Mouse (Mus musculus): Measurements from ENCODE around the gene Olfr796. TPM values are rescaled to one million over a fixed set of nuclear protein-coding genes. Genes with fewer than 3 reads are reported as not detected.

Olfr796 gene
- polyA plus RNA-seq, 1 experiment from 2014 or later, result not detected

DNA sequence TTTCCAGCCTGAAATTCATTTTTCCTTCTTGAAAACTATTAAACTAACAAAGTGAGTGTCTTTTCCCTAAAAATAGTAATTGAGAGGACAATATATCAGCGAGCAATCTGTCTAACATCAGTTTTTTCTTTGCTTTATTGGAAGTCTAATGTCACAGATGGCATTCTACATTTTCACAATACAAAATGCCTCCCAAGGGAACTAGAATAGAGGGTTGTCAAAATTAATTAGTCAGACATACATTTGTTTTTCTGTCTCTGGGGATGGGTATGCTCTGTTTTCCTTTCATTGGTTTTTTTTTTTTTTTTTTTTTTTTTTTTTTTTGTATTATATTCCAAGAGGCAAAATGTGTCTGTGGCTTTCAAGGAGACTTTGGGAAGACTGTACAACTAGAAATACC is 35.3 kb downstream of the Olfr796 start:
- Histone ChIP-seq H3K4me2 (replicated peaks; ENCODE audit: low read depth, low read length) (no peak overlapping the region), H3K27ac (ENCODE audit: low read length) (no peak overlapping the region), H3K9ac (replicated peaks; ENCODE audit: low read depth) (no peak overlapping the region), H3K4me1 (ENCODE audit: insufficient read depth, low read depth, low read length) (no peaks in the 10 kb centered on the region), H3K9me3 (ENCODE audit: low read length) (no peaks in the 10 kb centered on the region), H3K4me3 (ENCODE audit: low read depth, low read length) (no peak overlapping the region), H3K27me3 (replicated peaks; ENCODE audit: insufficient read depth, low read length) (no peaks in the 10 kb centered on the region), H3K36me3 (ENCODE audit: insufficient read depth, low read length) (no peaks in the 10 kb centered on the region)
- DNase-seq (ENCODE audit: low spot score), result no peak
- TF ChIP-seq CTCF (IDR thresholded peaks at IDR 0.05) (no peak), EP300 (IDR thresholded peaks at IDR 0.05) (no peak)
- no peak for ATAC-seq
- 49% methylated on average over 1 of the region's 1 CpGs for WGBS

DNA sequence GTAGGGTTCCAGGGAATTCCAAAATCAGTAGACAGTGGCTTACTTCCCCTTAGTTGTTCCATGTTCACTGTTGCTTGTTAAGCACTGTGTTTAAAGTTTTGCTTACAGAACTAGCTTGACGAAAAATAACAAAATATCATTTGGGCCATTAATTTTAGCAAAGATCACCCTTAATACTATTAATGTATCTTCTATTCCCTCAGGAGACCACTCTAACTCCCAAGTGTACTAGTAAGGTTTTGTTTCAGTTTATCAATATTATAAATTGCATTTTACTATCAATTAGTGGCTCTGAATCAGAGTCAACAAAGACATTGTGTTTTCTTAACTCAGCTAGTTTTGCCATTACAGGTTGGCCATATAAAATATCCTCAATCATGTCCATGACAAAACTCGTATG is 45.0 kb downstream of the Olfr796 start, which contains the start of gene Olfr794:
Gene Olfr794, plus strand, starts transcription at position 301 of the 400 bp plus-strand sequence.
- no peak for ATAC-seq
- WGBS, result 52% methylated on average over 2 of the region's 2 CpGs
- TF ChIP-seq EP300 (IDR thresholded peaks at IDR 0.05) (no peak), CTCF (IDR thresholded peaks at IDR 0.05) (no peak)

More for the DNA sequence above, 45.0 kb downstream of the Olfr796 start, which contains the start of gene Olfr794:
- H3K4me2 ChIP-seq (replicated peaks; ENCODE audit: low read depth, low read length), result no peak within 1 kb of the TSS
- no peak within 1 kb of the TSS for H3K9ac ChIP-seq (replicated peaks; ENCODE audit: low read depth)
- DNase-seq (ENCODE audit: low spot score), result no peak
- H3K4me3 ChIP-seq (ENCODE audit: low read depth, low read length), result no peak within 1 kb of the TSS
- no peaks in the 10 kb centered on the region for H3K9me3 ChIP-seq (ENCODE audit: low read length)
- H3K4me1 ChIP-seq (ENCODE audit: insufficient read depth, low read depth, low read length), result no peaks in the 10 kb centered on the region
- no peaks in the 10 kb centered on the region for H3K36me3 ChIP-seq (ENCODE audit: insufficient read depth, low read length)
- no peaks in the 10 kb centered on the region for H3K27me3 ChIP-seq (replicated peaks; ENCODE audit: insufficient read depth, low read length)
- no peak within 1 kb of the TSS for H3K27ac ChIP-seq (ENCODE audit: low read length)

Small RNA genes lying within 50 kb of the gene (microRNA-seq; reads per million reads assigned to microRNA genes)
- gene Gm23252, result not detected

Other genes starting within 250 kb of the Olfr796 start
- not detected in 2 replicates for gene Olfr784, start 228.5 kb downstream of the Olfr796 start, polyA plus RNA-seq (2015; fragmentation: Nextera tagmentation; extraction: Ambion mirVana)
- not detected in 2 replicates for gene Olfr785, start 207.1 kb downstream of the Olfr796 start, polyA plus RNA-seq (2015; fragmentation: Nextera tagmentation; extraction: Ambion mirVana)
- gene Olfr786, start 185.3 kb downstream of the Olfr796 start, polyA plus RNA-seq (2015; fragmentation: Nextera tagmentation; extraction: Ambion mirVana), result not detected in 2 replicates
- gene Olfr787, start 150.7 kb downstream of the Olfr796 start, polyA plus RNA-seq (2015; fragmentation: Nextera tagmentation; extraction: Ambion mirVana), result not detected in 2 replicates
- gene Olfr788, start 141.6 kb downstream of the Olfr796 start, polyA plus RNA-seq (2015; fragmentation: Nextera tagmentation; extraction: Ambion mirVana), result not detected in 2 replicates
- not detected in 2 replicates for gene Olfr789, start 127.8 kb downstream of the Olfr796 start, polyA plus RNA-seq (2015; fragmentation: Nextera tagmentation; extraction: Ambion mirVana)
- gene Olfr790, start 114.1 kb downstream of the Olfr796 start, polyA plus RNA-seq (2015; fragmentation: Nextera tagmentation; extraction: Ambion mirVana), result not detected in 2 replicates
- not detected in 2 replicates for gene Olfr791, start 90.8 kb downstream of the Olfr796 start, polyA plus RNA-seq (2015; fragmentation: Nextera tagmentation; extraction: Ambion mirVana)
- gene Olfr792, start 73.4 kb downstream of the Olfr796 start, polyA plus RNA-seq (2015; fragmentation: Nextera tagmentation; extraction: Ambion mirVana), result not detected in 2 replicates
- gene Olfr794, start 44.9 kb downstream of the Olfr796 start, polyA plus RNA-seq (2015; fragmentation: Nextera tagmentation; extraction: Ambion mirVana), result not detected in 2 replicates
- not detected in 2 replicates for gene Olfr798, start 15.4 kb upstream of the Olfr796 start, polyA plus RNA-seq (2015; fragmentation: Nextera tagmentation; extraction: Ambion mirVana)
- not detected in 2 replicates for gene Olfr799, start 24.9 kb upstream of the Olfr796 start, polyA plus RNA-seq (2015; fragmentation: Nextera tagmentation; extraction: Ambion mirVana)
- not detected in 2 replicates for gene Olfr800, start 45.1 kb upstream of the Olfr796 start, polyA plus RNA-seq (2015; fragmentation: Nextera tagmentation; extraction: Ambion mirVana)
- gene Olfr801, start 61.3 kb upstream of the Olfr796 start, polyA plus RNA-seq (2015; fragmentation: Nextera tagmentation; extraction: Ambion mirVana), result not detected in 2 replicates
- gene Olfr802, start 75.6 kb upstream of the Olfr796 start, polyA plus RNA-seq (2015; fragmentation: Nextera tagmentation; extraction: Ambion mirVana), result not detected in 2 replicates
- gene Olfr803, start 81.7 kb upstream of the Olfr796 start, polyA plus RNA-seq (2015; fragmentation: Nextera tagmentation; extraction: Ambion mirVana), result not detected in 2 replicates
- gene Olfr804, start 90.6 kb upstream of the Olfr796 start, polyA plus RNA-seq (2015; fragmentation: Nextera tagmentation; extraction: Ambion mirVana), result not detected in 2 replicates
- not detected in 2 replicates for gene Olfr805, start 116.8 kb upstream of the Olfr796 start, polyA plus RNA-seq (2015; fragmentation: Nextera tagmentation; extraction: Ambion mirVana)
- gene Olfr806, start 129.4 kb upstream of the Olfr796 start, polyA plus RNA-seq (2015; fragmentation: Nextera tagmentation; extraction: Ambion mirVana), result not detected in 2 replicates
- not detected in 2 replicates for gene Olfr807, start 145.2 kb upstream of the Olfr796 start, polyA plus RNA-seq (2015; fragmentation: Nextera tagmentation; extraction: Ambion mirVana)
- not detected in 2 replicates for gene Olfr808, start 152.9 kb upstream of the Olfr796 start, polyA plus RNA-seq (2015; fragmentation: Nextera tagmentation; extraction: Ambion mirVana)
- gene Olfr809, start 162.1 kb upstream of the Olfr796 start, polyA plus RNA-seq (2015; fragmentation: Nextera tagmentation; extraction: Ambion mirVana), result not detected in 2 replicates
- not detected in 2 replicates for gene Olfr810, start 182.3 kb upstream of the Olfr796 start, polyA plus RNA-seq (2015; fragmentation: Nextera tagmentation; extraction: Ambion mirVana)
- gene Olfr811, start 191.8 kb upstream of the Olfr796 start, polyA plus RNA-seq (2015; fragmentation: Nextera tagmentation; extraction: Ambion mirVana), result not detected in 2 replicates
- gene Olfr812, start 233.5 kb upstream of the Olfr796 start, polyA plus RNA-seq (2015; fragmentation: Nextera tagmentation; extraction: Ambion mirVana), result not detected in 2 replicates
- not detected in 2 replicates for gene Olfr813, start 242.8 kb upstream of the Olfr796 start, polyA plus RNA-seq (2015; fragmentation: Nextera tagmentation; extraction: Ambion mirVana)

Measured in lung, postnatal 0 days (tissue).